Mouse (Mus musculus): ENCODE data around the gene Vmn1r217.

GRCm38 (mm10) chr13:23094386-23094785 lies 23.6 kb downstream of the Vmn1r217 start:
- no peak for TF ChIP-seq CEBPB (IDR thresholded peaks at IDR 0.05; ENCODE audit: insufficient read depth, poor library complexity, severe bottlenecking)
- TF ChIP-seq MAX (IDR thresholded peaks at IDR 0.05; ENCODE audit: low read depth): no peak

Measured in myocyte (in vitro differentiated cells).